Mouse (Mus musculus): ENCODE results near the gene Dmd.

DNA sequence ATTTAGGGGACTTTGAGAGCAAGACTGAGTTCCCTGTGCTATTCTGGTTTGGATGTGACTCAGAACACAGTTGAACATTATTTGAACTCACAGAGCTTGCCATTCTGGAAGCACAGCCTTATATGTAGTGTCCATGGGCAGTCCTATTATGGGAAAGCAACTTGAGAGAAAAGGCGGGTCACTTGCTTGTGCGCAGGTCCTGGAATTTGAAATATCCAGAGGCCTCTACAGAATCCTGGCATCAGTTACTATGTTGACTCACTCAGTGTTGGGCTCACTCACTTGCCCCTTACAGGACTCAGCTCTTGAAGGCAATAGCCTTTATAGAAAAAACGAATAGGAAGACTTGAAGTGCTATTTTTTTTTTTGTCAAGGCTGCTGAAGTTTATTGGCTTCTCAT lies at the start of gene Dmd:
- no peak for TF ChIP-seq SMC3 (IDR thresholded peaks at IDR 0.05; ENCODE audit: low read depth, low read length)
- TF ChIP-seq USF2 (IDR thresholded peaks at IDR 0.05; ENCODE audit: borderline replicate concordance in 1 of 2, insufficient read depth in 1 of 2, low read depth in 1 of 2, low read length in 2 of 2), result no peak
- TF ChIP-seq MEF2A (IDR thresholded peaks at IDR 0.05; ENCODE audit: extremely low read depth, insufficient replicate concordance, low read depth, low read length, poor library complexity, severe bottlenecking), result no peak
- no peak for TF ChIP-seq MYC (IDR thresholded peaks at IDR 0.05; ENCODE audit: low read depth, low read length)
- no peak for TF ChIP-seq CTCF (IDR thresholded peaks at IDR 0.05 in 2 of 3, conservative IDR thresholded peaks at IDR 0.05 in 1 of 3; ENCODE audit: control insufficient read depth in 1 of 3, insufficient read depth in 1 of 3, low read depth in 2 of 3, low read length in 3 of 3, poor library complexity in 1 of 3, severe bottlenecking in 1 of 3)
- TF ChIP-seq POLR2A (IDR thresholded peaks at IDR 0.05; ENCODE audit: control insufficient read depth in 1 of 2, insufficient read depth in 1 of 2, low read depth in 1 of 2, low read length in 2 of 2, poor library complexity in 1 of 2), result no peak
- TF ChIP-seq GATA1 (IDR thresholded peaks at IDR 0.05; ENCODE audit: low read depth, low read length), result no peak
- TF ChIP-seq MAX (IDR thresholded peaks at IDR 0.05; ENCODE audit: low read length), result no peak
- no peak for TF ChIP-seq MYB (IDR thresholded peaks at IDR 0.05; ENCODE audit: low read depth, low read length)
- no peak for TF ChIP-seq MAZ (IDR thresholded peaks at IDR 0.05; ENCODE audit: low read depth, low read length)
- no peak for TF ChIP-seq RCOR1 (IDR thresholded peaks at IDR 0.05; ENCODE audit: low read depth, low read length)
- TF ChIP-seq CHD1 (IDR thresholded peaks at IDR 0.05; ENCODE audit: low read depth, low read length), result no peak
